In genomic region chr17:59033445-59033844, GRCm38 (mm10) we compare ENCODE assay signal across 26 mouse cellular contexts. TPM values are rescaled to one million over a fixed set of nuclear protein-coding genes. Genes with fewer than 3 reads are reported as not detected.
"Had no signal": no experiment of that assay in that cellular context is flagged by ENCODE, and none has a peak within 500 bp of the region (broad histone marks: within the 10 kb centered on the region; RNA-seq: fewer than 3 reads in every experiment).

No protein-coding gene starts in this region.

- ATAC-seq: lung, postnatal 0 days; midbrain, embryonic 13.5 days; midbrain, embryonic 15.5 days had no signal

- H3K4me2 ChIP-seq: lung, embryonic 15.5 days; midbrain, embryonic 11.5 days; midbrain, embryonic 13.5 days; midbrain, embryonic 15.5 days; neural tube, embryonic 12.5 days had no signal

- DNase-seq: lung, adult 18-20 months; lung, postnatal 14 days; lung, postnatal 36 days; retina, postnatal 1 day; right cerebral cortex, adult 18-20 months; right cerebral cortex, postnatal 25 days; right cerebral cortex, postnatal 4 days; spleen, adult 18-20 months; thymus, adult 2 months; thymus, postnatal 25 days; thymus, postnatal 4 days had no signal

- H3K9me3 ChIP-seq: lung, embryonic 15.5 days; megakaryocyte, embryonic 14.5 days; midbrain, embryonic 13.5 days; midbrain, embryonic 15.5 days; neural tube, embryonic 12.5 days had no signal

- H3K9ac ChIP-seq: liver, embryonic 14.5 days; lung, embryonic 15.5 days; midbrain, embryonic 13.5 days; midbrain, embryonic 15.5 days; neural tube, embryonic 12.5 days had no signal

- H3K27me3 ChIP-seq: lung, embryonic 15.5 days; megakaryocyte, embryonic 14.5 days; midbrain, embryonic 13.5 days; midbrain, embryonic 15.5 days; neural tube, embryonic 12.5 days had no signal

- H3K4me1 ChIP-seq: lung, embryonic 15.5 days; megakaryocyte, embryonic 14.5 days; midbrain, embryonic 13.5 days; midbrain, embryonic 15.5 days; neural tube, embryonic 12.5 days had no signal

- H3K27ac ChIP-seq: liver, embryonic 14.5 days; lung, embryonic 15.5 days; macrophage; midbrain, embryonic 13.5 days; midbrain, embryonic 15.5 days; neural tube, embryonic 12.5 days had no signal

- H3K36me3 ChIP-seq: lung, embryonic 15.5 days; midbrain, embryonic 13.5 days; midbrain, embryonic 15.5 days; neural tube, embryonic 12.5 days had no signal

- H3K4me3 ChIP-seq: lung, embryonic 15.5 days; megakaryocyte, embryonic 14.5 days; midbrain, embryonic 13.5 days; midbrain, embryonic 15.5 days; neural tube, embryonic 12.5 days had no signal

RNA-seq across cellular contexts. Expression of gene Nudt12, which starts 20.3 kb away (rescaled TPM):
- total RNA-seq: monocyte, adult 5-6 weeks; neutrophil, adult 5-6 weeks had no signal

RNA-seq across cellular contexts. Expression of gene Pdzph1, which starts 42.3 kb away (rescaled TPM):
- total RNA-seq: monocyte, adult 5-6 weeks; neutrophil, adult 5-6 weeks had no signal
- polyA plus RNA-seq: lung, embryonic 15.5 days; lung, postnatal 0 days; macrophage; small intestine, adult 2 months; stomach, embryonic 14.5 days; stomach, embryonic 16.5 days; thymus, adult 2 months; urinary bladder, adult 2 months had no signal
